In the genomic region with DNA sequence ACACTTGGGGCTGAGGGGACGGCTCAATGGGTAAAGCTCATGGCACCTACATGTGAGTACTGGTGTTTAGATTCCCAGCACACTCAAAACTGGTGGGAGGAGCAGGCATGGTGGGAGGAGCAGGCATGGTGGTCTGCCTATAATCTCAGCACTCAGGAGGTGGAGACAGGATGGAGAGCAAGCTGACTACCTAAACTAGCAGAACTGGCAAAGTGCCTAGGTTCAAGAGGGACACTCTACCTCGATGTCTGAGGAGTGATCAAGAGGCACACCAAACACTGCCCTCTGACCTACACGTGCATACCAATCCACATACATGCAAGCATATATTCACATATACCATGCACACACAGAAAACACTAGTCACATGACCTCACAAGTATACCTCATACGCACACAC, we compare ENCODE assay signal across 23 mouse cellular contexts.
"Had no signal": no experiment of that assay in that cellular context is flagged by ENCODE, and none has a peak within 500 bp of the region (broad histone marks: within the 10 kb centered on the region; RNA-seq: fewer than 3 reads in every experiment).

No protein-coding gene starts in this region.

- H3K4me3 ChIP-seq: layer of hippocampus, adult 2 months; limb, embryonic 10.5 days; limb, embryonic 13.5 days; liver, embryonic 12.5 days; liver, embryonic 15.5 days; neural tube, embryonic 12.5 days; neural tube, embryonic 15.5 days had no signal

- H3K4me2 ChIP-seq: limb, embryonic 13.5 days; liver, embryonic 12.5 days; liver, embryonic 15.5 days; neural tube, embryonic 12.5 days; neural tube, embryonic 15.5 days had no signal

- H3K36me3 ChIP-seq: limb, embryonic 10.5 days; limb, embryonic 13.5 days; liver, embryonic 15.5 days; neural tube, embryonic 12.5 days; neural tube, embryonic 15.5 days had no signal

- H3K9me3 ChIP-seq: limb, embryonic 10.5 days; liver, embryonic 15.5 days had no signal

- H3K27me3 ChIP-seq: limb, embryonic 13.5 days; liver, embryonic 12.5 days; liver, embryonic 15.5 days; neural tube, embryonic 12.5 days; neural tube, embryonic 15.5 days had no signal

- H3K27ac ChIP-seq: kidney, postnatal 0 days; layer of hippocampus, adult 2 months; limb, embryonic 10.5 days; limb, embryonic 13.5 days; liver, embryonic 12.5 days; liver, embryonic 15.5 days; neural tube, embryonic 12.5 days; neural tube, embryonic 15.5 days; stomach, postnatal 0 days had no signal

- DNase-seq: kidney, adult 18-20 months; kidney, adult 9 months; kidney, postnatal 25 days; layer of hippocampus, adult 9-11 months; liver; midbrain, embryonic 14.5 days; right cerebral cortex, adult 18-20 months; right cerebral cortex, postnatal 14 days; right cerebral cortex, postnatal 4 days; thymus, adult 2 months; thymus, postnatal 14 days; thymus, postnatal 4 days had no signal

- H3K4me1 ChIP-seq: neural tube, embryonic 15.5 days had no signal

- H3K9ac ChIP-seq: limb, embryonic 13.5 days; liver, embryonic 12.5 days; liver, embryonic 15.5 days; neural tube, embryonic 12.5 days; neural tube, embryonic 15.5 days had no signal

- ATAC-seq: inflammation-experienced regulatory T-cells, adult 6 months; intestine, embryonic 16.5 days; liver, embryonic 12.5 days had no signal
